Mouse (Mus musculus) liver, adult 2 months (tissue): ENCODE data around the gene Lysmd2. TPM values are rescaled to one million over a fixed set of nuclear protein-coding genes. Genes with fewer than 3 reads are reported as not detected.

Experiments
- DNase-seq: peaks from one replicate; pipeline ENCODE4 v3.0.0-alpha.2; 2011; ENCODE audit warnings: low read depth, low spot score; ENCODE audit errors: extremely low read depth
- H3K27ac ChIP-seq: fragments of 200-500 bp; replicated peaks from 2 replicates; pipeline ENCODE4 v1.5.1; 2012; ENCODE audit warnings: low read depth, mild to moderate bottlenecking, control low read depth, inconsistent platforms, low read length; ENCODE audit not compliant: insufficient read depth
- H3K27me3 ChIP-seq: fragments of 200-500 bp; 2 replicates; pipeline ENCODE4 v1.6.1; 2012; ENCODE audit warnings: mild to moderate bottlenecking, moderate library complexity, low read length, inconsistent platforms; ENCODE audit not compliant: control insufficient read depth, insufficient read depth
- H3K36me3 ChIP-seq: fragments of 200-500 bp; 2 replicates; pipeline ENCODE4 v1.6.1; 2012; ENCODE audit warnings: low read length, inconsistent platforms; ENCODE audit not compliant: control insufficient read depth, insufficient read depth
- H3K4me1 ChIP-seq: fragments of 200-500 bp; 2 replicates; pipeline ENCODE4 v1.6.1; 2011; ENCODE audit warnings: low read length; ENCODE audit not compliant: control insufficient read depth, insufficient read depth
- H3K4me3 ChIP-seq: fragments of 200-500 bp; 2 replicates; pipeline ENCODE4 v1.5.1; 2011; ENCODE audit warnings: low read depth, mild to moderate bottlenecking, control low read depth, low read length, moderate library complexity; ENCODE audit not compliant: insufficient read depth
- H3K79me2 ChIP-seq: fragments of 200-500 bp; 2 replicates; pipeline ENCODE4 v1.6.1; 2012; ENCODE audit warnings: inconsistent platforms, mild to moderate bottlenecking, low read length, moderate library complexity; ENCODE audit not compliant: control insufficient read depth, insufficient read depth
- H3K9ac ChIP-seq: fragments of 200-500 bp; 2 replicates; pipeline ENCODE4 v1.6.1; 2012; ENCODE audit warnings: low read depth, mild to moderate bottlenecking, control low read depth, inconsistent platforms, low read length
- CTCF ChIP-seq: fragments of 200-500 bp; IDR thresholded peaks from 2 replicates; pipeline ENCODE4 v1.5.1; 2011; ENCODE audit warnings: low read depth, low read length, control low read depth
- POLR2A ChIP-seq: fragments of 200-500 bp; IDR thresholded peaks from 2 replicates; pipeline ENCODE4 v1.6.1; 2011; ENCODE audit warnings: low read length, control low read depth; ENCODE audit not compliant: insufficient read depth; ENCODE audit errors: extremely low read depth
- WGBS: fragments of 180-500 bp; shearing (Covaris S2); methylation state at CpG from one replicate; pipeline ENCODE4 v1.1.7; 2018; 5-methylcytosine and 5-hydroxymethylcytosine counted together
- polyA plus RNA-seq: library from polyadenylated mRNA; depleted of rRNA; stranded (reverse); fragments of >200 nt; gene quantifications from 2 replicates; pipeline ENCODE4 v1.2.3, GENCODE M21; 2012; rRNA removed
- total RNA-seq: library from RNA; depleted of rRNA; stranded (reverse); fragments of >200 nt; gene quantifications from 2 replicates; pipeline ENCODE4 v1.2.3, GENCODE M21; 2014; rRNA removed

Lysmd2 gene
- 1.8 and 2.2 TPM in 2 replicates for total RNA-seq
- polyA plus RNA-seq = 1.0 and 1.7 TPM in 2 replicates

DNA sequence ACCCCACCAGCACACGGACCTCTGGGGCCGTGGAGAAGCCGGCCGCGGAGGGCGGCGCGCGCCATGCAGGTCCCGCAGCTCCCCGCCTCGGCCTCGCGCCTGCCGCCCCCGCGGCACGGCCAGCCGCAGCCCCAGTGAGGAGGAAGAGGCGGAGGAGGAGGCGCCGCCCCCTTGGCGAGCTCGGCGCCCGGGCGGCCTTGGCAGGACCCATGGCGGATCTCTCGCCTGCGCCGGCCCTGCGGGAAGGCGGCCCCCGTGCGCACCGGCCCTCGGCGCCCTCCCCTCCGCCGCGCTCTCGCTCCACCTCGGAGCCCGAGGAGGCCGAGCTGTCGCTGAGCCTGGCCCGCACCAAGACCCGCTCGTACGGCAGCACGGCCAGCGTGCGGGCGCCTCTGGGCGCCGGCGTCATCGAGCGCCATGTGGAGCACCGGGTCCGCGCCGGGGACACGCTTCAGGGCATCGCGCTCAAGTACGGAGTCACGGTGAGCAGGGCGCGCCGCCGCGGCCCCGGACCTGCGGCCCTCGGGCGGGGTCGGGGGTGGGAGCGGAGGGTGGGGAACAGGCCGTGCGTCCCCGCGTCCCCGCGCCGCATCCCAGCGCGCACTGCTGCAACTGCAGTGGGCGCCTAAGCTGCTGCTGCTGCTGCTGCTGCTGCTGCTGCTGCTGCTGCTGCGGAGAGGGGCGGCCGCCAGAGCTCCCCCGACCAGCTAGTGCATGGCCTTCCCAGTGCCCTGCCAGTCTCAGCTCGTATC lies at the start of gene Lysmd2:
Gene Lysmd2 (plus strand): TSS at position 186 of the 752 bp plus-strand sequence.
- no peaks in the 10 kb centered on the region for H3K27me3 ChIP-seq
- H3K4me3 ChIP-seq = peak within 1 kb of the TSS; percentile 77
- no peak for TF ChIP-seq CTCF
- no peak for TF ChIP-seq POLR2A
- H3K27ac ChIP-seq = no peak within 1 kb of the TSS
- no peaks in the 10 kb centered on the region for H3K79me2 ChIP-seq
- no peaks in the 10 kb centered on the region for H3K36me3 ChIP-seq
- DNase-seq = no peak
- WGBS = under 1% methylated on average over 94 of the region's 94 CpGs
- peaks cover 2% of the 10 kb centered on the region; the same call in 1 of the 2 replicates for H3K4me1 ChIP-seq
- peak within 1 kb of the TSS; percentile 84 for H3K9ac ChIP-seq

DNA sequence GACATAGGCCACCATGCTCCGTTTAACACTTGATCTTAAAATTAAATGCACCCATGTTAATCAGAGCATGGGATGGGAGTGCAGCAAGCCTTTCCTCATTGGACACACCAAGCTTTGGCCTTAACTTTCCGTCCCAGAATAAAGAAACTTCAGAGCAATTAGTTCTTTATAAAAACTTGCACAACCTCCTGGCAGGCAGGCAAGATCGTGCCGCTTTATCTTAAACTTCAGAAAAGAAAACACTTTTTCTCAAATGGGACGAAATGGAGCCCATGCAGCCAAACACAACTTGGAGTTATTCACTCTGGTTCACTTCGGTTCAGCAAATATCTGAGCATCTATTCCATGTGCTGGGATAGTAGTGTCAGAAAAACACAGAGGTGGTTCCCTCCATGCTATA lies 46.2 kb upstream of the Lysmd2 start:
- Histone ChIP-seq H3K27ac (no peak overlapping the region), H3K79me2 (no peaks in the 10 kb centered on the region), H3K4me3 (no peak overlapping the region), H3K4me1 (no peaks in the 10 kb centered on the region), H3K9ac (no peak overlapping the region), H3K36me3 (no peaks in the 10 kb centered on the region), H3K27me3 (no peaks in the 10 kb centered on the region)
- no peak for TF ChIP-seq CTCF
- no peak for TF ChIP-seq POLR2A
- 86% methylated on average over 6 of the region's 6 CpGs for WGBS
- no peak for DNase-seq

DNA sequence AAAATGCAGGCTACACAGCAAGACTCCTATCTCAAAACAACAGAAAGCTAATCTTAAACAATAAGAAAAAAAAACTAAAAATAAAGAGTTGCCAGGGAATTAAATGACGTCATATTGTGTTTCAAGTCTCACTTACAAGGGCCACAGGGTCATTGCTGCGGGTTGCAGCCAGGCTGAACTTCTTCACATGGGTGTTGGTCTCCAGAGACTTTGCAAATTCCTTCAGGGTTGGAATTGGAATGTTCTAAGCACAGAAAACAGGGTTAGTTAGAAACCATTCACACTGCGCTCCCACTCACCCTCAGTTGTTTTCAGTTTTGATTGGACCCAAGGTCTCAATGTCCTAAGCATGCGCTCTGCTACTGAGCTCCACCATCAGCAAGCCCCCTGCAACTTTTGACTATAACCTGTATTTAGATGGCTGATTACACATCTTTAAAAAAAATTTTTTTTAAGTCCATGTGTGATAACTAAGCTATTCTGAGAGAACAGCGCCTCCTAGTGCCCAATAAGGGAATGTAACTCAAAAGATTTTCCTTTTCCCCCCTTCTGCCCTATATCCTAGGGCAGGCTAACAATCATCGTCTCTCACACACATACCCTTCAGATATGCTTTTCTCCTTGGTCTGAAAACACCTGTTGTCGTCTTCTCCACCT lies 43.7 kb upstream of the Lysmd2 start:
- 43% methylated on average over 7 of the region's 7 CpGs for WGBS
- H3K4me3 ChIP-seq = no peak overlapping the region

DNA sequence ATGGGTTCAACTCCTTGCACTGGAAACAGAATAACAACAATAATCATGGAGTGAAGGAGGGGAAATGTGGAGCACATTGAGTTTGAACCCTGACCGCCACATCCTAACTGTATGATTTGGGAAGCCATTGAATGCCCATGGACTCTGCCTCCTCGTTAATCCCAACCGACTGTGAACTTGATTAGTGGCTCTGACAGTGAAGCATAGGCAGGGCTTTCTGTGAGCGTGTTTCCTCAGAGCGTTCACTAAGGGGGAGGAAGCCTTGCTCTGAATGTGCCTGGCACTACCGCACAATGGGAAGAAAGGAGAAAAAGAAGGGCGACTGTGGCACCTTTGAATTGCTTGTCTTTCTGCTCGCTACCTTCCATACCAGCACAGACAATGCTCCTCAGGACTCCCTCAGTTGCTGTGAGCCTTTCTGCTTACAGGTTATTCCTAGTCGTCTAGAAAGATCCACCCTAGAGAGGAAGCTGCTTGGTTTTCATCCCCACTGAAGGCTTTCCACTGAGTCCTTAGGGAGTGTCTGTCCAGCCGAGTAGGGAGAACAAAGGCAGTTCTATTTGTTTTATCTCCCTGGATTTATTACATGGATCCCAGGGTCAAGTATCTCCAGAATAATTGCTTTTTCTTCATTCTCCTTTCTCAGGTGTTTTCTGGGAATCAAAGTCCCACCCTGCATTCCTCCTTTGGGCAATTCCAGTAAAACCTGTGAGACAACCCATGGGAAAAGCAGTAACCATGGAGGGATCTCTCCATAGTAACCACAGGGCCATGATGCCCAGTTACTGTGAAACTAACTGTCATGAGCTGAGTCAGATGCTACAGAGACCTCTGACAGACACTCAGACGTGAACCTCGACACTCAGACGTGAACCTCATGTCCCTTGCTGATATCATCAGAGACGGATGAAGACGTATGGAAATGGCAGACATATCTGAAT lies 35.4 kb upstream of the Lysmd2 start:
- Histone ChIP-seq H3K36me3 (no peaks in the 10 kb centered on the region), H3K9ac (no peak overlapping the region), H3K4me3 (no peak overlapping the region), H3K27me3 (no peaks in the 10 kb centered on the region), H3K27ac (no peak overlapping the region), H3K79me2 (no peaks in the 10 kb centered on the region), H3K4me1 (no peaks in the 10 kb centered on the region)
- TF ChIP-seq CTCF = no peak
- TF ChIP-seq POLR2A = no peak
- 86% methylated on average over 15 of the region's 15 CpGs for WGBS
- no peak for DNase-seq

More for the DNA sequence above, 43.7 kb upstream of the Lysmd2 start:
- TF ChIP-seq CTCF (peak; percentile 37; the same call in 1 of the 2 replicates), POLR2A (no peak)
- Histone ChIP-seq H3K9ac (no peak overlapping the region), H3K27me3 (no peaks in the 10 kb centered on the region), H3K4me1 (no peaks in the 10 kb centered on the region), H3K27ac (no peak overlapping the region), H3K36me3 (no peaks in the 10 kb centered on the region), H3K79me2 (no peaks in the 10 kb centered on the region)
- peak; percentile 29 for DNase-seq

DNA sequence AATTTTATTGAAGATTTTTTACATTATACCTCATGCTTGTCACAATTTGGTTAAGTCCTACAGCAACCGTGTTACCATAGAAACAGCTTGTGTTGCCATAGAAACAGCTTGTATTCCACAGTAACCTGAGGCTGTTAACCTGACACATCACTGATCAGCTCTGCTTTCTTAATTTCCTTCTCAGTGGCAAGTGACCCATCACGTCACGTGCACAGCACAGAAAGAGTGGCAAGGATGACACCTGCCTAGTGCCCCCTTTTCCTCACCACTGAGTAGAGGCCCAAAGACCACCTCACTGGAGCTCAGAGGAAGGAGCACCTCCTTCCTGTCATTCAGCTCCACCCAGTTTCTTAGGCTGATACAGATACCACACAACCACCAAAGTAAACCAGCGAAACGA lies 32.1 kb upstream of the Lysmd2 start:
- 88% methylated on average over 5 of the region's 5 CpGs for WGBS
- H3K9ac ChIP-seq = no peak overlapping the region
- H3K27me3 ChIP-seq = no peaks in the 10 kb centered on the region
- no peak for DNase-seq
- no peaks in the 10 kb centered on the region for H3K4me1 ChIP-seq
- H3K79me2 ChIP-seq = no peaks in the 10 kb centered on the region
- no peak overlapping the region for H3K27ac ChIP-seq
- H3K4me3 ChIP-seq = no peak overlapping the region
- TF ChIP-seq CTCF = no peak
- TF ChIP-seq POLR2A = no peak
- H3K36me3 ChIP-seq = no peaks in the 10 kb centered on the region
